Mouse (Mus musculus): ENCODE data around the gene Gata5. TPM values are rescaled to one million over a fixed set of nuclear protein-coding genes. Genes with fewer than 3 reads are reported as not detected.

The Gata5 gene
- total RNA-seq (2022) = not detected

GRCm38 (mm10) chr2:180334551-180334986 lies at the start of gene Gata5:
Gata5 (minus strand) TSS chr2:180334699.
- DNase-seq (ENCODE audit: low spot score in 2 of 2) = no peak

DNA sequence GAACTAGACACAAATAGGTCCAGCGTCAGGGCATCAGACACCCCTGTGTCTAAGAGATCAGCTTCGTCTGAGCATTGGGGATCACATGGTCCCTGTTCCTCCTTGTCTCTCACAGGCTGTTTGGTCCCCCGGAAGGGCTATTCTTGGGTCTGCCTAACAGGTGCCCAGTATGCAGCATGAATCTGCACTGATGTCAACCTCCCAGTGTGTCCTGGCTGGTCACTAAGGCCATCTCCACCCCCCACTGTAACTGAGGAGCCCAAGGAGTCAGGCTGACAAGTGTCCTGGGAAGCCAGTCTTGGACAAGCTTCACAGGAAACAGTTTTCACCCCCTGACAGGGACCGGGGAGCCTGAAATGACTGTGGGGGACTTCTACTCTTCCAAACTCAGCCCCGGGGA lies 42.2 kb upstream of the Gata5 start:
- no peak for DNase-seq (ENCODE audit: low spot score in 2 of 2)

- no peak for DNase-seq (ENCODE audit: low spot score in 2 of 2)
Observed at GRCm38 (mm10) chr2:180373256-180373655, 38.8 kb upstream of the Gata5 start.

GRCm38 (mm10) chr2:180368359-180368758 lies 33.9 kb upstream of the Gata5 start:
- DNase-seq (ENCODE audit: low spot score in 2 of 2) = no peak

- DNase-seq (ENCODE audit: low spot score in 2 of 2) = no peak
Observed at GRCm38 (mm10) chr2:180367350-180367749, 32.9 kb upstream of the Gata5 start.

GRCm38 (mm10) chr2:180363434-180363720 lies 28.9 kb upstream of the Gata5 start:
- DNase-seq (ENCODE audit: low spot score in 2 of 2) = no peak

DNA sequence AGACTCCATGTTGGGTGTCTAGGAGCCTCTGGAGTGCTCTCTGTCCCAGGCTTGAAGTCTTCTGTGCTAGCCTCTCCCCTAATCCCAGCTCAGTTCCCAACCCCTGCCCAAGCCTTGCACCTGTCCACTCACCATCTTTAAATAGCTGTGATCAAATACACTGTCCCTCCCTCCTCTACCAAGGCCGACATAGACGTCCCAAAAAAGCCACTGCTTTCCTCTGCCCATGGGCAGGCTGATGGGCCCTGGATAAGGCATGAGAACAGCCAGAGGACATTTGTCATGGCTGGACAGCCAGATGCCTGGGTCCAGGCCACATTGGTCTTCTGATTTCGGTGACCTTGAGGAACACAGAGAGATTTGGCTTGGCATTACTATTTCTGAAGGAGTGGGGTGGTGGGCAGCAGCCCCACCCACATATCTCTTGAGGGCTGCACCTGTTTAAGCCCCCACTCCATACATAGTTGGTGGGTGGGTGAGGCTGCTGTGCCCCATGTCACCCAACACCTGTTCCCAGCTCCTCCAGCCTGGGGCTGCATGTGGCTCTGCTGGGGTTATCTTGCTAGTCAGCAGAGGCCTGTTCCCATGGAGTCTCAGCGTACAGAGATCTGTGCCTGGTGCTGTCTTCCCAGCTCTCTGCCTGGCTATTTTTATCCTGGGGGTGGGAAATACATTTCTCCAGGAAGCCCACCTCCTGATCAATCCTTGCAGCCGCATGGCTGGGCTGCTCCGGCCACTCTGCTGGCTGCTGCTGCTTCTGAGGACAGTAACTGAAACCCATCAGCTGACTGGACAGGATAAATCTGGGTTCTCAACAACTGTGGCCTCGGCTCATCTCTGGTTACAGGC lies 28.3 kb upstream of the Gata5 start:
- DNase-seq (ENCODE audit: low spot score in 2 of 2) = no peak

DNA sequence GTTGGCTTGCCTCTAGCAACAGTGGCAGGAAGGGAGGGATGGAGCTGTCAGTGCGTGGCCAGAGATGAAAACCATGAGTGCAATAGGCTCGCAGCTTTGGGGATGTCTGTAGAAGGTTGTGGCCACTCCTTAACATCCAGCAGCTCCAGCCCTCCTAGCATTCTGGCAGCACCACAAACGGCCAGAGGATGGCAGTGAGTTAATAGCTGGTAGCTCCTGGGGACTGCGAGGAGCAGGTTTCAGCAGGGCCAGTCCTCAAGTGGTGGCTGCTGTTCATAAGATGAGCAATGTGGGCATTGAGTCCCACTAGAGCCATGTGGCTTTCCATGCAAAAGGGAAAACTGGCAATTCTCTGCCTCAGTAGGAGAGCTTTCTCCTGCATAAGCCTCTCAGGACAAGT lies 24.6 kb upstream of the Gata5 start:
- DNase-seq (ENCODE audit: low spot score in 2 of 2) = no peak

GRCm38 (mm10) chr2:180353338-180353737 lies 18.8 kb upstream of the Gata5 start:
- peak in 1 of 2 experiments; percentile 23 for DNase-seq (ENCODE audit: low spot score in 2 of 2)

GRCm38 (mm10) chr2:180350700-180351099 lies 16.2 kb upstream of the Gata5 start:
- no peak for DNase-seq (ENCODE audit: low spot score in 2 of 2)

DNA sequence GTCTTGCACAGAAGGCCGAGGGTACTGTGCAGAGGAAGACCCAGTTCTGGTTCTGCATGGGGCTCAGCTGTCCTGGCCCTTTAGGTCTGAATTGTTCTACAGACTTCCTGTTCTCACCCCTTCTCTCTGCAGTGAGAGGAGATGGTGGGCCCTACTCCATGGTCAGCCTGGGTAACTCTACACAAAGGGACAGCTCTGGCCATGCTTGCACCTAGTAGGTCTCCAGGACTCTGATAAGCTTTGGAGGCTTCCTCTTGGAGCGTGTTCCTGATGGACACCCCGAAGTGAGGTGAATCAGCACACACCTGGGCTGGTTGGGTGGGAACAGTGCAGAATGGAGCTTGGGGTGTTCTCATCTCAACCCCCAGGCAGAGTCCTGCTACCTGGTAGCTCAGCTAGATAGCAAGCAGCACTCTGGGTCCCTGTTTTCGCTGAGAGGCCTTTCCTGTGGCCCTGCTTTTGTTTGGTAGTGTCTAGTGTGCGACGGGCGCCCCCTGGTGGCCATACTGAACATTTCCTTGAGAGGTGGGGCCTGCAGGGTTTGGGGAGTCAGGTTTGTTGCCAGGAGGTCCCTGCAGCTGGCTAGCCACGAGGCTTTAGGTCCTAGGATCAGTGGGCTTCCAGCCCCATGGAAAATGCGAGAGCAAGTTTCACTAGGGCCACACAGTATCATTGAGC lies 12.5 kb upstream of the Gata5 start:
- peak; percentile 49 to 59 for DNase-seq (ENCODE audit: low spot score in 2 of 2)

GRCm38 (mm10) chr2:180343092-180343491 lies 8.6 kb upstream of the Gata5 start:
- no peak for DNase-seq (ENCODE audit: low spot score in 2 of 2)

DNA sequence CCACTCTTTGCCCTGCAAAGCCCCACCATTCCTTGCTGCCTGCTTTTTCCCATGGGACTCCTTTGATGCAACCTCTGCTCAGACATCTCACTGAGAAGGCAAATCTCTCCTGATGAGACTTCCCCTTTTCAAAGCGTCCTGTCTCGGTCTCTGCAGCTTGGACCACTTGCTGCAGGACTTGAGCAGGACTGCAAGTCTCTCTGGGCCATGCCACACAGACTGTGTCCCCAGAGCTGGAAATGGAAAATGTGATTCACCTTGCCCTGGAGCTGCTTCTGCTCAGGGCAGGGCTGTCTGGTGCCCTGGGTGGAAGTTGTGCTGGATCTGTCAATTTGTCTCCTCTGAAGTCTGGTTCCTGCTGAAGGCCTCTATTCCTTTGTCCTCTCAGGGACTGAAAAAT lies 7.7 kb upstream of the Gata5 start:
- no peak for DNase-seq (ENCODE audit: low spot score in 2 of 2)

- DNase-seq (ENCODE audit: low spot score in 2 of 2) = no peak
Observed at GRCm38 (mm10) chr2:180341229-180341628, 6.7 kb upstream of the Gata5 start.

DNA sequence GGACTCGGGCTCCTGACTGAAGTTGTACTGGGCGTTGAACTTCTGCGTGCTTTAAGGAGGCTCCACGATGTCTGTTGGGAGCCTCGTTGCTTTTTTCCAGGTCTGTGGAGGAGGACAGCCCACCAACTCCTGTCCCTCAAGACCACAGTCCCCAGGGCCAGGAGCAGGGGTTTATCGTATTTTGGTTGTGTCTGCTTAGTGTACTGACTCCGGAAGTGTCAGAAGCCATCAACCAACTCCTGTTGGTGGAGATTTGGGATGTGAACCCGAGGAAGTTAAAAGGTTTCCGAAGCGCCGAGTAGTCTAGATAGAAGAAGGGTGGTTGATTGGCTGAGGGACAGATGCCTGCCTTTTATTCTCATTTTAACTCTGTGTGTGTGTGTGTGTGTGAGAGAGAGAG lies 5.4 kb upstream of the Gata5 start:
- no peak for DNase-seq (ENCODE audit: low spot score in 2 of 2)

DNA sequence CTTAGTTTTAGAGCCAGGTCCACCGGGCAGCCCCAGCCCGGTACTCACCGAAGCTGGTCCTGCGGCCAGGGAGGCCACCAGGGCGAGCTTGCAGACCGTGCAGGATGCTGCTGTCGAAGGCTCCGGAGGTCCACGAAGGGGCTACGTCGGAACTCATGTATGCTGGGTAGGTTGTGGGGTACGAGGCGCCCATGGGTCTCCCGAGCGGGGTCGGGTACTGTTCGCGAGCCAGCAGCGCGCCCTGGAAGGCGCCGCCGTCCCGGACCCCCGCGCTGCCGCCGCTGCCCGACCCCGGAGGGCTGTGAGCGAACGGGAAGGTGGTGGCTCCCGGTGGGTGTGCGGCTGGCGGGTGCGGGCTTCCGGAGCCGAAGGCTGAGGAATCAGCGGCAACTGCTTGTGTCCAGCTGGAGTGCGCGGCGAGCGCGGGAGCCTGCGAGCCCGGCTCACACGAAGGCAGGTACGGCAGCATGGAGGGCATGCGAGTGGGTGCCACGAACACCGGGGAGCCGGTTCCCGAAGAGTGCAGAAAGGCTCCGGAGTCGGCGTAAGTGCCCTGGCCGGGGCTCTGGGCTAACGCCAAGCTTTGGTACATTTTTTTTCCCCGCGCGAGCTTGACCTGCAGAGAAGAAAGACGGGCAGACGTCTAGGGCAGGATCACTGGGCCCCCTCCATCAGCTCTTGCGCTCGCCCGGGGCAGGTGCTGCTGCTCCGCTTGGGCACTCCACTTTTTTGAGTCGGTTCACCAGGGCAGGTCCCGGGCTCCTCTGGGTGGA lies 535 bp downstream of the Gata5 start:
- no peak for DNase-seq (ENCODE audit: low spot score in 2 of 2)

- no peak for DNase-seq (ENCODE audit: low spot score in 2 of 2)
Observed at GRCm38 (mm10) chr2:180329466-180329865, 5.0 kb downstream of the Gata5 start.

- DNase-seq (ENCODE audit: low spot score in 2 of 2) = no peak
Observed at GRCm38 (mm10) chr2:180322674-180323355, 11.7 kb downstream of the Gata5 start.

GRCm38 (mm10) chr2:180320216-180320615 lies 14.3 kb downstream of the Gata5 start:
- no peak for DNase-seq (ENCODE audit: low spot score in 2 of 2)

DNA sequence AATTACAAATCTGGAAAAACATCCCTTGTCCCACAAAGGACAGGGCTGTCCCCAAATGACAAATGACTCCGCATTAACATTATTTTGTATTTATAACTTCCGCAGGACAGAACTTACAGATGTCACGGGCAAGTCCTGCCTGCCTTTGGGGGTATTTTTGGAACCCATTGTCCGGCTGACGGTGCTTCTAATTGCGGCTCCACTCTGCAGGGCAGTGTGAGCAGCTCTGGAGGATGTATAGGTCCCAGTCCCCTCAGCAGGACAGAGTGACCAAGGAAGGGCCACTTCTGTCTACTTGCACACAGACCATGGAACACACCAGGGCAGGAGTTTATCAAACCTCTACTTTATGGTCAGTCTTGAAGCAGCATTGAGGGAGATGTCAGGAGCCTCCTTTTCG lies 16.9 kb downstream of the Gata5 start:
- DNase-seq (ENCODE audit: low spot score in 2 of 2) = no peak

DNA sequence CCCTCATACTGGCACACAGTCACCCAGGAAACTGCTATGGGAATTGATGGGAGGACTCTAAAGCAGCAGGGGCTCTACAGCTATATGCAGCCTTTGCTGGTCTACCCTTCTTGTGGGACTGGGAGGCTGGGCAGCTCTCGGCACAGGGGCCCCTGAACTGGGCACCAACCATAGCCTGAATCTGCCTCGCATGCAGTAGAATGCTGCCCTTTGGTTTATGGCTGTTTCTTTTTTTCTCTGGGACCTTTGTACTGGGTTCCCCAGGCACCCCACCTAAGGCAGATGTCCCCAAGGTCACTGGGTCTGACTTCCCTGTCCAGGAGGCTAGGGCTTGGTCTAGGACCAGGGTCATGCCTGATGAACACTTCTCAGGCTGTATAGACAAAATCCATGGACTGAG lies 20.2 kb downstream of the Gata5 start:
- no peak for DNase-seq (ENCODE audit: low spot score in 2 of 2)

DNA sequence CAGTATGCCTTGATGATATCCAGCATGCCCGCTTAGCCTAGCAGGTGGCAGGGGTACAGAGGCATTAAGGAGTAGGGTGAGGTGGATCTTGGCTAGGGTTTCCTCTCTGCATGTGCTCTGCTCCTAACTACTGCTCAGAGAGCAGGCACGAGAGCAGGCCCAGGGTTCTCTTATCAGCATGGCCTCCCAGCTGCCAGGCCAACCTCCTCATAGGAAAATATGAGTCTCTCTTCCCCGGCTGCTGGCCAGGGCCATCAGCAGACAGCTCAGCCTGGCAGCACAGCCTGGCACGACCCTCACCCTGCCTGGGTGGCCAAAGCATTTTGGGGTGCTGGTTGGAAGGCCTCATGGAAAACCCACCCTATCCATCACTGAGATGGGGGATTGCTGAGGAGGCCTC lies 23.4 kb downstream of the Gata5 start:
- DNase-seq (ENCODE audit: low spot score in 2 of 2) = no peak

All from left cerebral cortex, adult 8-10 months (tissue).